Mouse (Mus musculus) limb, embryonic 15.5 days (tissue): Measurements from ENCODE around the gene Olfr204. TPM values are rescaled to one million over a fixed set of nuclear protein-coding genes. Genes with fewer than 3 reads are reported as not detected.
"Not testable (repeated sequence)": the region's sequence is repeated elsewhere in the genome, so short reads cannot be mapped to it uniquely, and the experiment has no call there.

ENCODE experiments used
- ATAC-seq: fragments of 200-750 bp; cut with Nextera tagmentation; 2 replicates; pipeline ENCODE4 v1.8.0; 2017; ENCODE audit warnings: low read depth, moderate TSS enrichment; ENCODE audit not compliant: insufficient number of reproducible peaks, low FRiP score, low TSS enrichment
- H3K27ac ChIP-seq: fragments of 300-500 bp; sonication (generic); 2 replicates; pipeline ENCODE4 v1.5.1; 2015; ENCODE audit warnings: moderate library complexity, mild to moderate bottlenecking, inconsistent platforms
- H3K27me3 ChIP-seq: fragments of 300-500 bp; sonication (generic); 2 replicates; pipeline ENCODE4 v1.6.1; 2015; ENCODE audit warnings: inconsistent platforms
- H3K36me3 ChIP-seq: fragments of 300-500 bp; sonication (generic); 2 replicates; pipeline ENCODE4 v1.6.1; 2015; ENCODE audit warnings: inconsistent platforms
- H3K4me1 ChIP-seq: fragments of 300-500 bp; sonication (generic); 2 replicates; pipeline ENCODE4 v1.6.1; 2015; ENCODE audit warnings: inconsistent platforms
- H3K4me2 ChIP-seq: fragments of 300-500 bp; sonication (generic); 2 replicates; pipeline ENCODE4 v1.6.1; 2015; ENCODE audit warnings: mild to moderate bottlenecking, inconsistent platforms
- H3K4me3 ChIP-seq: fragments of 300-500 bp; sonication (generic); 2 replicates; pipeline ENCODE4 v1.5.1; 2015; ENCODE audit warnings: mild to moderate bottlenecking, inconsistent platforms
- H3K9ac ChIP-seq: fragments of 300-500 bp; sonication (generic); 2 replicates; pipeline ENCODE4 v1.6.1; 2015; ENCODE audit warnings: inconsistent platforms
- H3K9me3 ChIP-seq: fragments of 300-500 bp; sonication (generic); 2 replicates; pipeline ENCODE4 v1.6.1; 2016; ENCODE audit warnings: inconsistent platforms
- WGBS: fragments of 180-500 bp; shearing (Covaris S2); methylation state at CpG from one replicate; pipeline ENCODE4 v1.1.7; 2015; 5-methylcytosine and 5-hydroxymethylcytosine counted together
- polyA plus RNA-seq: library from polyadenylated mRNA; unstranded; fragments of >200 nt; fragmentation: Nextera tagmentation; extraction: Ambion mirVana; gene quantifications from 2 replicates; pipeline ENCODE4 v1.2.1, GENCODE M21; 2015

Olfr204 gene
- polyA plus RNA-seq, result not detected in 2 replicates

DNA sequence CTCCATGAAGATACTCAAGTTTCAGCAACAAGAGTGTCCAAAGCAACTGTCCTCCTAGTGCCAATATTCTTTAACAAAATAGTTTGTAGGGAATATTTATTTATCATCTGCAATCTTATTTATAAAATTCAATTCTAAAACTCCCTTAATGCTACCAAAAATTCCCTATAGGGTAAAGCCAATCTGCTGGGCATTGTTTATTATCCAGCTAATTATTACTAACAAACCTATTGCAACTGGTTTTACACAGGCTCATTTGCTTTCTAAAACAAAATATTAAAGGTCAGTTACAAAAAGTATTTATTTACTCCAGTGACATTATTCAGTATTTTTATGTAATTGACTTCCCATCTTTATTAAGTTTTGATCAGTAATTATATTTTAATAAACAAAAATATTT lies at the start of gene Olfr204:
TSS of gene Olfr204 (minus strand) at position 101 of the 400 bp plus-strand sequence.
- Histone ChIP-seq H3K27ac (no peak within 1 kb of the TSS), H3K36me3 (no peaks in the 10 kb centered on the region), H3K9me3 (no peaks in the 10 kb centered on the region), H3K4me2 (no peak within 1 kb of the TSS), H3K4me3 (no peak within 1 kb of the TSS), H3K27me3 (no peaks in the 10 kb centered on the region), H3K9ac (no peak within 1 kb of the TSS), H3K4me1 (no peaks in the 10 kb centered on the region)
- ATAC-seq, result no peak

DNA sequence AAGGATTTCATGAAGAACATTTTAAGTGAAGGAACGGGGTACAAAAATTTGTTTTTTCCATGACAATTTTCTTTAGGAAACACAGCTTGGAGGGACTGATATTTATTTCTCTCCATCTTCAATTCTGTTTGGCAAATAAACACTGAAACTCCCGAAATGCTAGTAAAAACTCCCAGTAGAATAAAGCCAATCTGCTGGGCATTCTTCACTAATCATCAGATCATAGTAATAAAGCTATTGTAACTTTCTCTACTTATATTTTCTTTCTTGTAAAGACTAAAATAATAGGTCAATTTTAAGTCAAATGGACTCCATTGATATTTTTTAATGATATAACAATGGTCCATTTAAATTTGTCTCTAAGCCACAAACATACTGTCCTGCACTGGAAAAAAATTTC lies 45.8 kb upstream of the Olfr204 start, which contains the start of gene Olfr209:
TSS of gene Olfr209 (minus strand) at position 101 of the 400 bp plus-strand sequence.
- no peaks in the 10 kb centered on the region for H3K4me1 ChIP-seq
- no peak within 1 kb of the TSS for H3K9ac ChIP-seq
- no peaks in the 10 kb centered on the region for H3K27me3 ChIP-seq
- 81% methylated on average over 2 of the region's 2 CpGs for WGBS
- no peak within 1 kb of the TSS for H3K4me3 ChIP-seq
- H3K9me3 ChIP-seq, result no peaks in the 10 kb centered on the region
- H3K27ac ChIP-seq, result no peak within 1 kb of the TSS
- no peak within 1 kb of the TSS for H3K4me2 ChIP-seq
- no peak for ATAC-seq
- no peaks in the 10 kb centered on the region for H3K36me3 ChIP-seq

DNA sequence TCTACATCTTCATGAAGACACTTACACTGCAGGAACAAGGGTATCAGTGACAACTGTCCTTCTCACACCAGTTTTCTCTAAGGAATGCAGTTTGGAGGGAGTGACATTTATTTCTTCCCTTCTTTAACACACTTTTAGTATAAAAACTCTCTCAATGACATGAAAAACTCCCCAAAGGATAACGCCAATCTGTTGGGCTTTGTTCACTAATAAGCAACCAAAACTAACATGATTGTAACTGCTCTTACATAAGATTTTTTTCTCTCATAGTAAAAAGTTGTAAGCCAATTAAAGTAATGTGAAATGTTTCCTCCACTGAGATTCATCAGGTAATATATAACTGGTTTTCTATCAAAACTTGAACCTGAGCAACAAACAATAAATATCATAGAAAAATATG lies 31.1 kb upstream of the Olfr204 start, which contains the start of gene Olfr206:
TSS of gene Olfr206 (minus strand) at position 101 of the 400 bp plus-strand sequence.
- no peak within 1 kb of the TSS for H3K4me3 ChIP-seq
- no peak within 1 kb of the TSS for H3K4me2 ChIP-seq
- H3K27me3 ChIP-seq, result no peaks in the 10 kb centered on the region
- no peaks in the 10 kb centered on the region for H3K36me3 ChIP-seq
- H3K4me1 ChIP-seq, result no peaks in the 10 kb centered on the region
- no peak for ATAC-seq
- 75% methylated on average over 1 of the region's 1 CpGs for WGBS
- no peaks in the 10 kb centered on the region for H3K9me3 ChIP-seq
- H3K27ac ChIP-seq, result no peak within 1 kb of the TSS
- no peak within 1 kb of the TSS for H3K9ac ChIP-seq

DNA sequence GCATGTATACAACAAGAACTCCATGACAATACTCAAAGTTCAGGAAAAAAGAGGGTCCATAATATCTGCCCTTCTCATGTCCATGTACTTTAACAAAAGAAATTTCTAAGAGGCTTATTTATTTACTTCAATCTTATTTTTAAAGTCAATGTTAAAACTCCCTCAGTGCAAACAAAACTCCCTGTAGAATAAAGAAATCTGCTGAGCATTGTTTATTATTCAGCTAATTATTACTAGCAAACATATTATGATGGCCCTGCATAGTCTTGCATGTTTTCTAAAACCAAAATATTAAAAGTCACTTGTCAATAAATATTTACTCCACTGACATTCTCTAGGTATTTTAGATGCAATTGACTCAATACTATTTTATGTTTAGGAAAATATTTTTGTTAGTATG lies 13.0 kb upstream of the Olfr204 start, which contains the start of gene Olfr205:
TSS of gene Olfr205 (minus strand) at position 101 of the 400 bp plus-strand sequence.
- H3K9me3 ChIP-seq, result no peaks in the 10 kb centered on the region
- no peak within 1 kb of the TSS for H3K9ac ChIP-seq
- H3K27ac ChIP-seq, result no peak within 1 kb of the TSS
- H3K4me3 ChIP-seq, result no peak within 1 kb of the TSS
- no peaks in the 10 kb centered on the region for H3K4me1 ChIP-seq
- no peaks in the 10 kb centered on the region for H3K27me3 ChIP-seq
- no peaks in the 10 kb centered on the region for H3K36me3 ChIP-seq
- no peak for ATAC-seq
- H3K4me2 ChIP-seq, result no peak within 1 kb of the TSS

DNA sequence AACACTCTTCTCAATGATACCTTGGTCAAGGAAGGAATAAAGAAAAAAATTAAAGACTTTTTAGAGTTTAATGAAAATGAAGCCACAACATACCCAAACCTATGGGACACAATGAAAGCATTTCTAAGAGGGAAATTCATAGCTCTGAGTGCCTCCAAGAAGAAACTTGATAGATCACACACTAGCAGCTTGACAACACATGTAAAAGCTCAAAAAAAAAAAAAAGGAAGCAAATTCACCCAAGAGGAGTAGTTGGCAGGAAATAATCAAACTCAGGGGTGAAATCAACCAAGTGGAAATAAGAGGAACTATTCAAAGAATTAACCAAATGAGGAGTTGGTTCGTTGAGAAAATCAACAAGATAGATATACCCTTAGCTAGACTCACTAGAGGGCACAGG lies 5.2 kb upstream of the Olfr204 start:
- not testable (repeated sequence) for H3K9me3 ChIP-seq, H3K4me1 ChIP-seq, H3K4me2 ChIP-seq, H3K36me3 ChIP-seq, H3K27ac ChIP-seq, H3K9ac ChIP-seq, ATAC-seq, H3K4me3 ChIP-seq, H3K27me3 ChIP-seq
- WGBS, result 64% methylated on average over 1 of the region's 1 CpGs

DNA sequence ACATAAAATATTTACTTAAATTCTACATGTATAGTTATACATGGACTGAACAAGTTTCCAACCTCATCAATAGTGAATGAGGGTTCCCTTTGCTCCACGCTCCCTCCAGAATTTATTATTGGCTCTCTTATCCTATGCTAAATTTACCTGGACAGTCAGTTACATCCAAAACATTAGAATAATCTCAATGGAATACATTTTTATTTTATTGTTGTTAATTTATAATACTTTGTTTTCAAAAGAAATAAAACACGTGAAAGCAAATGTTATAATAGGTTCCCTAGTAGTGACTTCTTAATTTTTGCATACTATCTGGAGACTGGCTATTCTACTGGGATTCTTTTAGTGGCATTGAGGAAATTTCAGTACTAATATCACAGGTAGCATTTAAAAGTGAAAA lies 19.5 kb downstream of the Olfr204 start, which contains the start of gene Olfr203:
TSS of gene Olfr203 (plus strand) at position 301 of the 400 bp plus-strand sequence.
- Histone ChIP-seq H3K9me3 (no peaks in the 10 kb centered on the region), H3K9ac (no peak within 1 kb of the TSS), H3K4me3 (no peak within 1 kb of the TSS), H3K36me3 (no peaks in the 10 kb centered on the region), H3K4me2 (no peak within 1 kb of the TSS), H3K4me1 (no peaks in the 10 kb centered on the region), H3K27ac (no peak within 1 kb of the TSS), H3K27me3 (no peaks in the 10 kb centered on the region)
- no peak for ATAC-seq
- WGBS, result 74% methylated on average over 2 of the region's 2 CpGs

DNA sequence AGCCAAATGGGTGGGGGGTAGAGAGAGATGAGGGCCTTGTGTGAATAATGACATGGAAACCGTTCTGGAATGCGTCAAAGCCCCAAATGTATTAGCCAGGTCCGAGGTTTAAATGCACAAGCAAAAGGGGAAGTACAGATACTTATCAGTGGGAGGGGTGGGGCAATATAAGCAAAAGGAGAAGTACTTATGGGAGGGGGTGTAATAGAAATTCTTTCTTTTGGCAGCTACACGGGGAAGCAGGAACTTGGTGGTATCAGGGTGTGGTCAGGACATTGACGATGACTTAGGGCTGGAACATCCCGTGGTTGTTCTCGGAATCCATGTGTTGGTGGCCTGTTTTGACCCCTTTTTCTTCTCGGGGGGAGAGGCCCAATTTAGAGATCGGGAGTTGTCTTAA lies 30.5 kb downstream of the Olfr204 start:
- H3K4me3 ChIP-seq, ATAC-seq, H3K9me3 ChIP-seq, H3K4me1 ChIP-seq, H3K4me2 ChIP-seq, H3K27me3 ChIP-seq, H3K36me3 ChIP-seq, H3K27ac ChIP-seq, H3K9ac ChIP-seq: not testable (repeated sequence)
- WGBS, result 83% methylated on average over 9 of the region's 9 CpGs

DNA sequence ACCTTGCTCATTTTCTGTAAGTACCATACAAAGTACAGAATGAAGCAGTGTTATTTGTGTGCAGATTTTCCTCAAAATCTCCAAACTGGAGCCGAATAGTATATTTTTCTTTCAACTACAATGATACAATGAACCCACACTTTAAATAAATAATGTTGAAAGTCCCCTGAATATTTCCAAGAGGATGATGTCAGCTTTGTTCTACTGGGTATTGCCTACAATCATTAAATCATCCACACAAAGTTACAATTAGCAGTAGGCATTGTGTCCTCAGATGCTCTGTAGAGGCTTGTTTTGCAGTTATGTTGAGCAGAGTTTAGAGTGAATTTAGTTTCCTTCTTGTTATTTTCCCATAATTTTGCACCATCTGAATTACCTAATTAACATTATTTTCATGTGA lies 31.4 kb downstream of the Olfr204 start, which contains the start of gene Olfr202:
TSS of gene Olfr202 (minus strand) at position 101 of the 400 bp plus-strand sequence.
- H3K9me3 ChIP-seq, result no peaks in the 10 kb centered on the region
- H3K27ac ChIP-seq, result no peak within 1 kb of the TSS
- no peak within 1 kb of the TSS for H3K4me2 ChIP-seq
- H3K9ac ChIP-seq, result no peak within 1 kb of the TSS
- no peak for ATAC-seq
- WGBS, result 86% methylated on average over 1 of the region's 1 CpGs
- H3K4me3 ChIP-seq, result no peak within 1 kb of the TSS
- H3K4me1 ChIP-seq, result no peaks in the 10 kb centered on the region
- H3K36me3 ChIP-seq, result no peaks in the 10 kb centered on the region
- no peaks in the 10 kb centered on the region for H3K27me3 ChIP-seq

DNA sequence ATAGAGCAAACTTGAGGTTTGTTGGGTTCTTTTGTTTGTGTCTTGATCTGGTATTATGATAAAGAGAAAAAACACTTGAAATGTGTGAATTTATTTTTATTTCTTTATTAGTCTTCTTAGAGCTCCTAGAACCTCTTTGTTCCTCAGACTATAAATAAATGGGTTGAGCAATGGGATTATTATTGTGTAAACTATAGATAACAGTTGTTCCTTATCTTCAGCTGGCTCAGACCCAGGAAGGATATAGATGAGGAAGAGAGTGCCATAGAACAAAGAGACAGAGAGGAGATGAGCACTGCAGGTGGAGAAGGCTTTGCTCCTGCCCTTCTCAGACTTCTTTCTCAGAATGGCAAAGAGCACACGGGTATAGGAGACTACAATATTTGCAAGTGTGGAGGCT lies 34.6 kb downstream of the Olfr204 start:
- no peak overlapping the region for H3K9ac ChIP-seq
- H3K27me3 ChIP-seq, result no peaks in the 10 kb centered on the region
- no peak overlapping the region for H3K4me3 ChIP-seq
- H3K4me1 ChIP-seq, result no peaks in the 10 kb centered on the region
- 51% methylated on average over 1 of the region's 1 CpGs for WGBS
- H3K36me3 ChIP-seq, result no peaks in the 10 kb centered on the region
- H3K27ac ChIP-seq, result no peak overlapping the region
- H3K9me3 ChIP-seq, result no peaks in the 10 kb centered on the region
- ATAC-seq, result no peak
- H3K4me2 ChIP-seq, result no peak overlapping the region

DNA sequence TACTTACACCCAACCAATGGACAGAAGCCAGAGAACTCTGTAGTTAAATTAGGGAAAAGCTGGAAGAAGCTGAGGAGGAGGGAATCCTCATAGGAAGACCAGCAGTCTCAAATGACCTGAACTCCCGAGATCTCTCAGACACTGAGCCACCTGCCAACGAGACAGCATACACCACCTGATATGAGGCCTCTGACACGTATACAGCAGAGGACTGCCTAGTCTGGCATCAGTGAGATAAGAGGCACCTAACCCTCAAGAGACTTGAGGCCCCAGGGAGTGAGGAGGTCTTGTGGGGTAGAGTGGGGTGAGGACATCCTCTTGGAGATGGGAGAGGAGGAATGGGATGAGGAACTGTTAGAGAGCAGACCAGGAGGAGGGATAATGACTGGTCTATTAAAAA lies 37.5 kb downstream of the Olfr204 start:
- Histone ChIP-seq H3K4me1 (no peaks in the 10 kb centered on the region), H3K36me3 (no peaks in the 10 kb centered on the region), H3K4me2 (no peak overlapping the region), H3K9me3 (no peaks in the 10 kb centered on the region), H3K27me3 (no peaks in the 10 kb centered on the region), H3K4me3 (no peak overlapping the region), H3K27ac (no peak overlapping the region), H3K9ac (no peak overlapping the region)
- 73% methylated on average over 3 of the region's 3 CpGs for WGBS
- no peak for ATAC-seq

DNA sequence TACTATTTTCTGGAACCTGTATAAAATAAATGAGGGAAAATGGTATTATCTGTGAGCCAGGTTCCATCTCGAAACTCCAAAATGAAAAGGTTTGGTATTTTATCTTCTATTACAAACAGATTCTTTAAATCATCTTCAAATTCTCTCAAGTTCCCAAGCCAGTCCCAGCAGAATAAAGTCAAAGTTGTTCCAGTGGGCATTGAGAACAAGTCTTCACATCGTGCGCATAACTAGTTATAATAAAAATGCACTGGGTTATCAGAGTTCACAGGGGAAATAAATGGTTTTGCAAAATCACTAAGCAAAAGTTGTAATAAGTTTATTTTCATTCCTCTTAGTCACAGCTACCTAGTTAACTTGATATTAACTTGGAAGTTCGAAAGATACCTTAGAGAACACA lies 45.5 kb downstream of the Olfr204 start, which contains the start of gene Olfr201:
TSS of gene Olfr201 (minus strand) at position 101 of the 400 bp plus-strand sequence.
- not testable (repeated sequence) for H3K36me3 ChIP-seq, H3K9me3 ChIP-seq, ATAC-seq, H3K4me3 ChIP-seq, H3K27me3 ChIP-seq, H3K9ac ChIP-seq, H3K4me1 ChIP-seq, H3K27ac ChIP-seq, H3K4me2 ChIP-seq
- WGBS, result 88% methylated on average over 4 of the region's 4 CpGs

DNA sequence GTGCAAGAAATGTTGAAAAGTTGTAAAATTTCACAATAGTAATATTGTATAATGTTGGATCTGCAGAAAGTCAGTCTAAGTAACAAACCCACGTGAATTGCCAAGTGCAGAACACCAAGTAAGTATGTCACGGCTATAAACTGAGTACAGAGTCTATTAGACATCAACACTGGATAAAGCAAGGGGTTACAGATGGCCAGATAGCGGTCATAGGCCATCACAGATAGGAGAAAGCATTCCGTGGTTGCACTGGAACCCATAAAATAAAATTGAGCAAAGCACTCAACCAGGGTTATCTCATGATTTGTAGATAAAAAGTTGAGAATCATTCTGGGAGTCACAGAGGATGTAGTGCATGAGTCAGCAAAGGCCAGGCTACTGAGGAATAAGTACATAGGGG lies 49.0 kb downstream of the Olfr204 start:
- WGBS, result 71% methylated on average over 4 of the region's 4 CpGs
- not testable (repeated sequence) for H3K4me1 ChIP-seq, H3K27me3 ChIP-seq, H3K36me3 ChIP-seq, H3K4me2 ChIP-seq, H3K4me3 ChIP-seq, H3K9ac ChIP-seq, H3K9me3 ChIP-seq, ATAC-seq, H3K27ac ChIP-seq
